Mouse (Mus musculus) cerebellum, adult 11 months (tissue): ENCODE results near the gene Gabarapl2.
A peak's percentile ranks its signal among the peaks of the same experiment; 100 is the strongest.
"Not testable (repeated sequence)": the region's sequence is repeated elsewhere in the genome, so short reads cannot be mapped to it uniquely, and the experiment has no call there.

ENCODE experiments used
- DNase-seq: peaks from one replicate; pipeline ENCODE4 v3.0.0; 2022

Gene Gabarapl2

GRCm38 (mm10) chr8:111938076-111938985, 2.2 kb upstream of the Gabarapl2 start:
- not testable (repeated sequence) for DNase-seq

DNA sequence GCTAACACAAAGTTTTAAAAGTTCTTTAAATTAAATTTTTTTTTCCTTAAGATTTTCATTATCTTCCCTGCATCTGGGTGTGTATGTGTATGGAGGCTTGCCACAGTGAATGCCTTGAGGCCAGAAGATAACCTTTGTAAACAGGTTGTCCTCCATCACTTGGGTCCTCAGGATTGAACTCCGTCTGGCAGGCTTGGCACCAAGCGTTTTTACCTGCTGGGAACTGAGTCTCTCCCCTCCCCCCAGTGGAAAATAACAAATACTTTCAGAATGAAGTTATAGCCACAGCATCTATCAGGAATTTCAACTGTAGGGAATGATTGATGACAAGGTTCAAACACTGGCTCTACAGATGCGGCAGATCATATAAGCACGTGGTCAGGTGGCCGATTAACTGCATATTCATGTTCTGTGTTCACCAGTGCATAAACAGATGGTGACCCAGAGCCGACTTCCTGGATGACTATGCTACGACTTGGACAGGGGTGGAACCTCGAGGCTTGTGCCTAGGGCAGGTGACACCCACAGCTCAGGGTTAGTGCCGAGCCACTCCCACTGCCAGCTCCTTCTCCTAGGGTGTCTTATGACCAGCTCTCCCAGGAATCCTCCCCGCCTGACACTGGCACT, 874 bp upstream of the Gabarapl2 start:
- peak; percentile 53 for DNase-seq

- no peak for DNase-seq
Measured at GRCm38 (mm10) chr8:111941101-111941454, 575 bp downstream of the Gabarapl2 start.

DNA sequence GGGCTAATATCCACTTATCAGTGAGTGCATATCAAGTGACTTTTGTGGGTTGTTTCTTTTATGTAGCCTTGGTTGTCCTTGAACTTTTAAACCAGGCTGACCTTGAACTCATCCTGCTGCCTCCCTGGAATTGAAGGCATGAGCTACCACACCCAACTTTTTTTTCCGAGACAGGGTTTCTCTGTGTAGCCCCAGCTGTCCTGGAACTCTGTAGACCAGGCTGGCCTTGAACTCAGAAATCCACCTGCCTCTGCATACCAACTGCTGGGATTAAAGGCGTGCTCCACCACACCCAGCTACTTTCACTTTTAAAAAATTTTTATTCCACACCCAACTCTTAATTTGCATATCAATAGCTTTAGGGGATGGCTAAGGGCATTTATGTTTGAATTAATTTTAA, 3.0 kb downstream of the Gabarapl2 start:
- DNase-seq: no peak

- no peak for DNase-seq
Measured at GRCm38 (mm10) chr8:111947144-111947543, 6.6 kb downstream of the Gabarapl2 start.

DNA sequence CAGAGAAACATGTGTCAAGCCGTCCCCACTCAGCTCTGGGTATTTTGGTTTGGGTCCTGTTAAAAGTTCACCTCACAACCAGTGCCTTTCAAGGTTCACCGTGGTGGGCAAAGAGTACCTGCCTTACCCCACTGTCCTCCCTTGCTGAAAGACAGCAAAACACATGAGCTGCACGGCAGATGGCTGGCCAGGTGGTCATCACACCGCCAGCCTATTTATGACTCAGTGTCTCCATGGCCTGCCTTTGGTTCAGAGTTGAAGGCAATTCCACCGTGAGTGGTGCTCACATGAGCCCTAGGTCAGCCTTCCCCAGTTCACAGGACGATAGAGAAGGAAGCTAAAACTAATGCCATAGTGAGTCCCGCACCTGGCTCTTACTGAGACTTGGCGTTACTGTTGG, 7.5 kb downstream of the Gabarapl2 start:
- DNase-seq: peak; percentile 50

- no peak for DNase-seq
Measured at GRCm38 (mm10) chr8:111950846-111951245, 10.3 kb downstream of the Gabarapl2 start.

DNA sequence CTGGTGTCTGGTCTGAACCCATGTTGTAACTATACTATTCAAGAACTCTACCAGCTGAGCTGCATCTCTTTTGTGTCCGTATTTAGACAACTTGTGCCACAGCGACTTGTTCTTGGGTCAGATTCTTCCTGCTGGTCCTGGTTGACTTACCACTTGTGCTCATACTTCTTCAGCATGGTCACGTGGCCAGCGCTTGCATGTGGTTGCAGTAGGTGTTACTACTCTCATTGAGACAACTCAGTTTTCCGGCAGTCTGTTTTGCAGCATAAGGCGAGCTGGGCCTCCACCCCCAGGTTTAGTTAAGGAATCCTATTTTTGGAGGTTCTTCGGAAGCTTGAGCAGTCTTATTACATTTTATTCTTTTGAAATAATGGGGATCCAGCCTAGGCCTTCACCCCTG, 10.8 kb downstream of the Gabarapl2 start:
- DNase-seq: no peak

GRCm38 (mm10) chr8:111951936-111952335, 11.4 kb downstream of the Gabarapl2 start:
- peak; percentile 59 for DNase-seq

- DNase-seq: no peak
Measured at GRCm38 (mm10) chr8:111954844-111955594, 14.5 kb downstream of the Gabarapl2 start.

DNA sequence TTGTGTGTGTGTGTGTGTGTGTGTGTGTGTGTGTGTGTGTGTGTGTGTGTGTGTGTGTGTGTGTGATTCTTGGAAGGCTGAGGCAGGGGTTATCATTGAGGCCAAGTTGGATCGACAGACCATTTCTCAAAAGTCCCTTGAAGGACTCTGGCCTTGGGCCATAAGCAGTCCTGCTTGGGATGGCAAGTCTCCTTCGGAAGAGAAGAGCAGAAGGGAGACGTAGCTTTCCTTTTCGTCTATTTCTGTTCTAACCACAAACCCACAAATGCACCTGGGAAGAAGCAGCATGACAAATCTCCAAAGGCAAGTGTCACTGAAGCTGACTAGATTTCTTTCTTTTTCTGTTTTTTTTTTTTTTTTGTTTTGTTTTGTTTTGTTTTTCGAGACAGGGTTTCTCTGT, 15.4 kb downstream of the Gabarapl2 start:
- DNase-seq: no peak

GRCm38 (mm10) chr8:111957231-111957630, 16.7 kb downstream of the Gabarapl2 start:
- no peak for DNase-seq

DNA sequence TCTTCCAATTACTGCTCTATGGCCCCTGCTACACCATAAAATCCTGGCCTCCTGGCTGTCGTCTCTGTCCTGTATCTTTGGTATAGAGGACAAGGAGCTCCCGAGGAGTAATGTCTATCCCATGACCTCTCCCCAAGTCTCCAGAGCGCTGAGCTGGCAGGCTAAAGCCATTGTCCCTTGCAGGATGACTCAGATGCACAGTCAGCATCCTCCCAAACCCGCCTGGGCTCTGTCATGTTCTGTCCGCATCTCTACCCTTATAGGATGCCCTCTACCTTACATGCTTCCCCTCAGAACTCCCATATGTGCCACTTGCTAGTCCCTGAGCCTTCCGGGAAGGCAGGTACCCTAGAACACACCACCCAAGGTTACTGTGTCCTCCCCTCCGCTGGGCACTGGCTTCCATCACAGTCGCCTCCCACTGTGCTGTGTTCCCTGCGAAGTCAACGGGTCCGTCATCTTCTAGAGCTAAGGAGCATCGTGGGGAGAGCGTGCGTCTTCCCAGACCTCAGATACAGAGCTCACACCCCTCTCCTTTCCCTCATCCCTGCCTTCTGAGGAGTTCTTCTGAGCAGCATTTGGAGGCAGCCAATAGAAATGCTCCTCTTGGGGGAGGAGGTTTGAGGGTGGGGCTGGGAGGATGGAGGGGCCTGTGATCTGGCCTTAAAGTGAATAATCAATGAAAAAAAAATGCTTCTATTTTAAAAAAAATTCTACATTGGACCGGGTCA, 20.3 kb downstream of the Gabarapl2 start:
- DNase-seq: no peak

GRCm38 (mm10) chr8:111961330-111961729, 20.8 kb downstream of the Gabarapl2 start:
- no peak for DNase-seq

GRCm38 (mm10) chr8:111962589-111962988, 22.1 kb downstream of the Gabarapl2 start:
- no peak for DNase-seq

DNA sequence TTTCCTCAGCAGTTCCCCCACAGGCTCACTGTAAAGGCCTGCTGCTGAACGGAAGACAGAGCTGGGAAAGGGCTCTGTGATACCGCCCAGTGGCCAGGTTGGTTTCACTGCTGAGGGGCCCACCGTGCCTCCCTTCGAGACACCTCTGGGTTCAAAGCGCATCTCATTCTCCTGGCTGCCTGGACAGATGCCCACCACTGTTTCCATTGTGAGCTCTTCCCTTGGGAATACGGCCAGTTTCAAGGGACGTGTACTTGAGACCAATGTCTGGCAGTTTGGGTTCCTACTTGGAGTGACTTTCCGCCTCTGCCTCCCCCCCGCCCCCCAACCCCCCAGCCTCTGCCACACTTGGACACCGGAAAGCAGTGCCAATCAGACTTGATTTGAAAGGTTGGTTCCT, 22.6 kb downstream of the Gabarapl2 start:
- DNase-seq: no peak

DNA sequence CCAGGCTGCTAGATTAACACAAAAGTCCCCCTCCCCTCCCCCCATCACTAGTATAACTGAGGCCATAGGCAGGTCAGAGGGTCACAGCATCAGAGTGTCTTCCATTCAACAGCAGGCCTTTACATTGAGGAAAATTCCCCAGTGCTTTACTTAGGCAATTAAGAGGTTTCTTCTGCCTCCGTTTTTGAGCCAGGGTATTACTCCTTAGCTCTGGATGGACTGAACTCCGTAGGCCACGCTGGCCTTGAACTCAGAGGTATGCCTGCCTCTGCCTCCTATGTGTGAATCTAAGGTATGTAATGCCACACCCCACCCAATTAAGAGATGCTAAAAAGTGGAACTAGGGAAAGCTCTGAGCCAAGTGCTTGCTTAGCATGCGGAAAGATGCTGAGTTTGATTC, 23.0 kb downstream of the Gabarapl2 start:
- no peak for DNase-seq

- DNase-seq: no peak
Measured at GRCm38 (mm10) chr8:111964351-111964750, 23.8 kb downstream of the Gabarapl2 start.

DNA sequence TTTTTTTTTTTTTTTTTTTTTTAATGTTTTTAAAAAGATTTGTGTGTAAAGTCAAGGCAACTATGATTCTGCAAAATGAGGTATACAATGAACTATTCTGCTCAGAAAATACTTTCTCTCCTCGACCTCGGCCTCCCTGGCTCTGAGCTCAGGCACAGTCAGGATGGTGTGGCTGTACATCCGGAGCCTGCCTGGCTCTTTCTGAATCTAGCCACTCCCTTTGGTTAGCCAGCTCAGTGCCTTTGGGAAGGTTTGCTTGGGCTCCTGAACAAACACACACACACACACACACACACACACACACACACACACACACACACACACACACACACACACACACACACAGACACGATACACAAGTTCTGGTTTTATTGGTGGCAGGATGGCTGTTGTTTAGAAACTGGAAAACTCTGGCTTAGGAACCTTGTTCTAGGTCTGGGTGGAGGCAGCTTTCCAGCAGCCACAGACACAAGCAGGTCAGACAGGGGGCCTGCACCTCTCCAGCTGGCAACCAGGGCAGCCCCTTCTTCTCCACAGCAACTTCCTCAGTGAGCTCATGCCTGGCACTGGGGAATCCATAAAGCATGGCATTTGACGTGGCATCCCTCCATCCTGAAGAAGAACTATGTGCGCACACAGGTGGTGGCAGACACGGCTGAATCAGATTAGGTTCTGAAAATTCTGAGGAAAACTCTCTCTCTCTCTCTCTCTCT, 24.5 kb downstream of the Gabarapl2 start:
- no peak for DNase-seq

DNA sequence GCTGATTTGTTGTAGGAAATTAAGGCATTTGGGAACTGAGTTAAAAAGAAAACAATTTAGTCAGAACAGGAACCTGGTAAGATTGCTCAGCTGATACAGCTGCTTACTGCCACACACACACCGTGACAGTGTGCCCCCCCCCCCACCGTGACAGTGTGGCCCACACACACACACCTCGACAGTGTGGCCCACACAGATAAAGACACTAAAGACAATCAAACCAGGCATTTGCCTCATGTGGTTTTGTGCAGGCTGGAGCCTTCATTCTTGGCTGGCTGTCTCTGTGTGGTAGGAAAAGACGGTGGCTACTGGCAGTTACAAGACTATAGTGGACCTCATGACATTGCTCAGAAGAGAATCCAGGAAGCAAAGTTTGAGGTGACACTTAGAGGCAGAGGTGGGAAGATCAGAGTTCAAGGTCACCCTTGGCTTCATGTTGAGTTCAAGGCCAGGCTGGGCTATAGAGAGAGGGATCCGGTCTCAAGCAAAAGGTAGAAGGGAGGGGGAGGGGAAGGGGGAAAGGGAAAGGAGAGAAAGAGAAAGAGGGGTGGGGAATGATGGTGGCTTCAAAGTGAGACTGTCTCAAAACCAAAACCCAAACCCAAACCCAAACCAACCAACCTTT, 26.9 kb downstream of the Gabarapl2 start:
- DNase-seq: no peak

DNA sequence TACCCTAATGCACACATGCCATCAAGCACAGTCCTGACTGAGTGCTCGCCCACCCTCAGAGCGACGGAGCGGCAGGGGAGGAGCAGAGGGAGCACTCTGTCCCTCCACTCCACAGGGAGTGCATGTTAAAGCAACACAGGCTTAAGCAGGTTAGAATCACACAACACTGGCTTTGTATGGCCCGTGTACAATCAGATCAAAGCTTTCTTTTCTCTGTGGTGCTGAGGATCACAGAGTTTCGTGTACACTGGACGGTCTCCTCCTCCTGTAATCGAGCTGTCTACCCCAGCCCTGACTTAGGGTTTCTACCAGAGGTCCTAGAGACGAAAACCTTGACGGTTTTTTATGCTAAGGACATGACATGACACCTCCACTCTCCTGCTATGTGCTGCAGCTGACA, 28.0 kb downstream of the Gabarapl2 start:
- DNase-seq: no peak

DNA sequence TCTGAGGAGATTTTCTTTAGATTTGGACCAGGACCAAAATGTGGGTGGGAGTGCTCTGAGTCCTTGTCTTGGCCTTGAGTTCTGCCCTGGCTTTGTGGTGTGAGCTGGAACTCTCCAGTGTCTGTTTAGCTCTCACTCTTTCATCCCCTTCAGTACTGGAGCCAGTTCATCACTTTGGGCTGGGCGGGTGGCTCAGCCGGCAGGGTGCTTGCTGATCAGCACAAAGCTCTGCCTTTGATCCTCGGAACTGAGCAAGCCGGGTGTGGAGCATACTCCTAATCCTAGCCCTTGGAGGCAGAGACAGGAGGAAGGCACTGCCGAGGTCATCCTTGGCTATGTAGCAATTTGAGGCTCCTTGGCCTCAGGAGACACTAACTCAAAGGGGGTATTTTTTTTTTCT, 28.5 kb downstream of the Gabarapl2 start:
- DNase-seq: no peak
